Mouse (Mus musculus) hindbrain, embryonic 16.5 days (tissue): ENCODE measurements around the gene Fbf1. TPM values are rescaled to one million over a fixed set of nuclear protein-coding genes. Genes with fewer than 3 reads are reported as not detected.

ENCODE experiments used
- ATAC-seq: fragments of 200-750 bp; cut with Nextera tagmentation; 2 replicates; pipeline ENCODE4 v1.8.0; 2017; ENCODE audit warnings: moderate TSS enrichment, moderate library complexity
- H3K27ac ChIP-seq: fragments of 300-500 bp; sonication (generic); 2 replicates; pipeline ENCODE4 v1.5.1; 2014; ENCODE audit warnings: low read depth, mild to moderate bottlenecking, control low read depth, low read length, moderate library complexity
- H3K27me3 ChIP-seq: fragments of 300-500 bp; sonication (generic); replicated peaks from 2 replicates; pipeline ENCODE4 v1.6.1; 2014; ENCODE audit warnings: low read length; ENCODE audit not compliant: control insufficient read depth, insufficient read depth
- H3K36me3 ChIP-seq: fragments of 300-500 bp; sonication (generic); 2 replicates; pipeline ENCODE4 v1.6.1; 2014; ENCODE audit warnings: mild to moderate bottlenecking, low read length, moderate library complexity, mixed read lengths; ENCODE audit not compliant: control insufficient read depth, insufficient read depth
- H3K4me1 ChIP-seq: fragments of 300-500 bp; sonication (generic); 2 replicates; pipeline ENCODE4 v1.6.1; 2014; ENCODE audit warnings: low read depth, low read length; ENCODE audit not compliant: control insufficient read depth, insufficient read depth
- H3K4me2 ChIP-seq: fragments of 300-500 bp; sonication (generic); 2 replicates; pipeline ENCODE4 v1.6.1; 2014; ENCODE audit warnings: mild to moderate bottlenecking, low read length, control low read depth, moderate library complexity
- H3K4me3 ChIP-seq: fragments of 300-500 bp; sonication (generic); 2 replicates; pipeline ENCODE4 v1.5.1; 2014; ENCODE audit warnings: mild to moderate bottlenecking, low read length, control low read depth, moderate library complexity
- H3K9ac ChIP-seq: fragments of 300-500 bp; sonication (generic); 2 replicates; pipeline ENCODE4 v1.6.1; 2014; ENCODE audit warnings: low read depth, mild to moderate bottlenecking, control low read depth, low read length, moderate library complexity
- H3K9me3 ChIP-seq: fragments of 300-500 bp; sonication (generic); 2 replicates; pipeline ENCODE4 v1.6.1; 2014; ENCODE audit warnings: mild to moderate bottlenecking, low read length, moderate library complexity; ENCODE audit not compliant: control insufficient read depth
- WGBS: fragments of 180-500 bp; shearing (Covaris S2); extraction: QIAGEN DNeasy Blood & Tissue Kit; methylation state at CpG from one replicate; pipeline ENCODE4 v1.1.7; 2014; 5-methylcytosine and 5-hydroxymethylcytosine counted together
- polyA plus RNA-seq: library from polyadenylated mRNA; unstranded; fragments of >200 nt; fragmentation: Nextera tagmentation; extraction: Ambion mirVana; gene quantifications from 2 replicates; pipeline ENCODE4 v1.2.1, GENCODE M21; 2015

Fbf1 gene
- polyA plus RNA-seq, 1 experiment from 2014 or later, result 49.5 TPM

- Histone ChIP-seq H3K27ac (peak overlapping the region; percentile 60), H3K4me2 (no peak overlapping the region), H3K9ac (no peak overlapping the region), H3K36me3 (peaks cover 53% of the 10 kb centered on the region), H3K4me1 (no peaks in the 10 kb centered on the region; the same call in 1 of the 2 replicates), H3K4me3 (no peak overlapping the region), H3K9me3 (no peaks in the 10 kb centered on the region), H3K27me3 (no peaks in the 10 kb centered on the region)
- ATAC-seq, result peak; percentile 35
- 71% methylated on average over 25 of the region's 25 CpGs for WGBS
Measured at GRCm38 (mm10) chr11:116146294-116146985, 21.5 kb downstream of the Fbf1 start.

DNA sequence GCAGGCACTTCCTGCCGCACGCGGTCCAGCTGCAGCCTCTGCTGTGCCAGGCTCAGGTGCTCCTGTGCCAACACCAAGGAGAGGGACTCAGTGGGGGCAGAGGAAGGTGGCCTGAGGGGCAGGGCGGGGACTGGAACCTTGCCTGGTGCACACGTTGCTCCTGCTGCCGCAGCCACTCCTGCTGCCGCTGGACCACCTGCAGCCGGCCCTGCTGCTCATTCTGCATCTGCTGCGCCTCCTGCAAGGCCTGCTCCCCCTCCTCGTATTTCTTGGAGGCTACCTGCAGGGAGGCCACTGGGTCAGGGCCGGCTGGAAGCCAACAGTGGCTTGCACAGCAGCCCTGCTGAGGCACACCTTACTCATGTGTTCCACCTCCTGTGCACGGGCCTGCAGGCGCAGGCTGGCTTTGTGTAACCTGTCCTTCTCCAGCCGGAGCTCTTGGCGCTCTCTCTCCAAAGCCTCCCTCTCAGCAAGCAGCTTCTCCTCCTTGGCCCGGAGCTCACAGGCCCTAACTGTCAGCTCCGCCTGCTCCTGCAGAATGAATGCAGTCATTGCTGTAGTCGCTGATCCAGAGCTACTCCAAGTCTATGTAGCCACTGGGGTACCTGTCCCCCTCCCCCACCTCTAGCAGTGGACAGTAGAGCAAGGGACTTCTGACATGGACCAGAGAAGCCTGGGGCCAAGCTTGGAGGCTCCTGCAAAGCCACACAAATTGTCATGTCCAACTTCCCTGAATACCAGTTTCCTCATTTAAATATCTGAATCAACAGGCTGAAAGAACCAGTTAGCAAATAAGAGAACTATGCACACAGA lies 22.3 kb downstream of the Fbf1 start:
- peak overlapping the region; percentile 30; the same call in 1 of the 2 replicates for H3K9ac ChIP-seq
- no peak overlapping the region for H3K4me3 ChIP-seq
- no peak overlapping the region for H3K4me2 ChIP-seq
- no peaks in the 10 kb centered on the region for H3K9me3 ChIP-seq
- WGBS, result 54% methylated on average over 17 of the region's 18 CpGs
- no peaks in the 10 kb centered on the region; the same call in 1 of the 2 replicates for H3K4me1 ChIP-seq
- H3K27ac ChIP-seq, result peak overlapping the region; percentile 74
- H3K36me3 ChIP-seq, result peaks cover 48% of the 10 kb centered on the region
- peak; percentile 24; the same call in 1 of the 2 replicates for ATAC-seq
- H3K27me3 ChIP-seq, result no peaks in the 10 kb centered on the region

- no peak for ATAC-seq
- WGBS, result 89% methylated on average over 3 of the region's 3 CpGs
- Histone ChIP-seq H3K4me3 (no peak overlapping the region), H3K36me3 (peaks cover 39% of the 10 kb centered on the region), H3K4me2 (no peak overlapping the region), H3K27me3 (no peaks in the 10 kb centered on the region), H3K4me1 (no peaks in the 10 kb centered on the region; the same call in 1 of the 2 replicates), H3K9me3 (no peaks in the 10 kb centered on the region), H3K27ac (no peak overlapping the region), H3K9ac (no peak overlapping the region)
Measured at GRCm38 (mm10) chr11:116143468-116143867, 24.5 kb downstream of the Fbf1 start.

GRCm38 (mm10) chr11:116142211-116142991 lies 25.6 kb downstream of the Fbf1 start:
- peaks cover 4% of the 10 kb centered on the region for H3K4me1 ChIP-seq
- H3K27me3 ChIP-seq, result no peaks in the 10 kb centered on the region
- no peaks in the 10 kb centered on the region for H3K9me3 ChIP-seq
- no peak overlapping the region for H3K4me2 ChIP-seq
- peaks cover 33% of the 10 kb centered on the region for H3K36me3 ChIP-seq
- 65% methylated on average over 10 of the region's 10 CpGs for WGBS
- no peak for ATAC-seq
- H3K27ac ChIP-seq, result no peak overlapping the region
- H3K4me3 ChIP-seq, result no peak overlapping the region
- no peak overlapping the region for H3K9ac ChIP-seq

- H3K27me3 ChIP-seq, result no peaks in the 10 kb centered on the region
- peaks cover 6% of the 10 kb centered on the region for H3K4me1 ChIP-seq
- H3K4me3 ChIP-seq, result peak within 1 kb of the TSS; percentile 66
- peak within 1 kb of the TSS; percentile 65 for H3K4me2 ChIP-seq
- no peaks in the 10 kb centered on the region for H3K9me3 ChIP-seq
- H3K9ac ChIP-seq, result peak within 1 kb of the TSS; percentile 79
- WGBS, result 0% methylated on average over 53 of the region's 60 CpGs
- peak; percentile 96 for ATAC-seq
- H3K36me3 ChIP-seq, result peaks cover 15% of the 10 kb centered on the region
- peak within 1 kb of the TSS; percentile 65 for H3K27ac ChIP-seq
Measured at GRCm38 (mm10) chr11:116138468-116139138, 29.4 kb downstream of the Fbf1 start, which contains the start of gene Mrpl38. Gene Mrpl38, minus strand, starts transcription at chr11:116138868.

DNA sequence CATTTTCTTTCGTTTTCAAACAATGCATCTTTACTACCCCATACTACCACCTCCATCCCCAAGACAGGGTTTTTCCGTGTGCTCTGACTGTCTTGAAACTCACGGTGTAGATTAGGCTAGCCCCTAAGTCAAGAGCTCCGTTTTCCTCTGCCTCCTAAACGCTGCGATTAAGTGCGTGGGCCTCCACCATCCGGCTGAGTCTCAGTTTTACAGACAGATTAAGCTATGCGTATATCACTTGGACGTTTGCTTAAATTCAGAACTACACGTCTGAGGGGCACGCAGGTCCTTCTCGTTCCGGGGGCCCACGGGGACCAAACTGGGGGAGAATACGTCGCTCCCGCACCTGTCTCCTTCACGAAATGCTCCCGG lies 29.9 kb downstream of the Fbf1 start:
- H3K9ac ChIP-seq, result peak overlapping the region; percentile 79
- H3K4me1 ChIP-seq, result peaks cover 6% of the 10 kb centered on the region
- 1% methylated on average over 20 of the region's 20 CpGs for WGBS
- no peaks in the 10 kb centered on the region for H3K27me3 ChIP-seq
- H3K27ac ChIP-seq, result peak overlapping the region; percentile 65
- H3K4me3 ChIP-seq, result peak overlapping the region; percentile 66
- H3K36me3 ChIP-seq, result peaks cover 11% of the 10 kb centered on the region
- no peaks in the 10 kb centered on the region for H3K9me3 ChIP-seq
- H3K4me2 ChIP-seq, result peak overlapping the region; percentile 65
- ATAC-seq, result no peak; the same call in 1 of the 2 replicates

- Histone ChIP-seq H3K9me3 (no peaks in the 10 kb centered on the region), H3K9ac (no peak overlapping the region), H3K4me3 (no peak overlapping the region), H3K4me1 (peaks cover 27% of the 10 kb centered on the region), H3K27me3 (no peaks in the 10 kb centered on the region), H3K27ac (no peak overlapping the region), H3K4me2 (no peak overlapping the region), H3K36me3 (0 out of 2 replicates have a peak, but pooled peaks cover 3% of the 10 kb centered on the region)
- WGBS, result 92% methylated on average over 10 of the region's 10 CpGs
- no peak for ATAC-seq
Measured at GRCm38 (mm10) chr11:116134171-116134570, 33.8 kb downstream of the Fbf1 start.

DNA sequence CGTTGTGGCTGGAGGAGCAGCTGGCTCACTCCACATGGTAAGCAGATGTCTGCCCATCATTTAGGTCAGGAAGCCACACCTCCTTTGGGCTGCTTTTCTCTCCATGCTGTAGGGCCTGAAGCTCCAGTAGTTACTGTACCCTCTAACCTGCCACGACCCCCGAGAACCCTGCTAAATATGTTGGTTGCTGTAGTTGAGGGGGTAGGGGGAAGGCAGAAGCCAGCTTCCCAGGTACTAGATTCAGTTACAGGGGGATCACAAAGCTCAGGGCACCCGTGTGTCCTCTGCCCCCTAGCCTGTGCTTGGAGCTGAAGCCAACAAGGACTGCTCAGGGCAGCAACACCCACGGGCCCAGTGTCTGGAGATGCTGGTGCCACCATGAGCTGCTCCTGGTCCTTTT lies 34.5 kb downstream of the Fbf1 start:
- Histone ChIP-seq H3K9me3 (no peaks in the 10 kb centered on the region), H3K4me2 (no peak overlapping the region), H3K4me3 (no peak overlapping the region), H3K4me1 (peaks cover 27% of the 10 kb centered on the region), H3K27ac (no peak overlapping the region), H3K36me3 (0 out of 2 replicates have a peak, but pooled peaks cover 3% of the 10 kb centered on the region), H3K27me3 (no peaks in the 10 kb centered on the region), H3K9ac (no peak overlapping the region)
- ATAC-seq, result no peak
- 72% methylated on average over 4 of the region's 5 CpGs for WGBS
